ENCODE assay signal across 18 mouse cellular contexts in genomic region chr10:78467761-78468310, GRCm38 (mm10). TPM values are rescaled to one million over a fixed set of nuclear protein-coding genes. Genes with fewer than 3 reads are reported as not detected.
DNase-seq lines count a peak whose midpoint lies in the region; ATAC-seq and TF ChIP-seq lines count a peak whose summit lies in the region.
"Had no signal": no experiment of that assay in that cellular context is flagged by ENCODE, and none has a peak within 500 bp of the region (broad histone marks: within the 10 kb centered on the region; RNA-seq: fewer than 3 reads in every experiment).

No protein-coding gene starts in this region.

- H3K4me1 ChIP-seq in embryonic facial prominence, embryonic 14.5 days (ENCODE audit: control insufficient read depth, insufficient read depth, low read length) = 0 out of 2 replicates have a peak, but pooled peaks cover 4% of the 10 kb centered on the region
- peaks cover 3% of the 10 kb centered on the region for H3K4me1 ChIP-seq in intestine, embryonic 15.5 days (replicated peaks)
- no peaks in the 10 kb centered on the region; the same call in 1 of the 2 replicates for H3K4me1 ChIP-seq in midbrain, postnatal 0 days (ENCODE audit: insufficient read depth, low read length)

- TF ChIP-seq CTCF in midbrain, postnatal 0 days (IDR thresholded peaks at IDR 0.05) = no peak

- H3K4me2 ChIP-seq in embryonic facial prominence, embryonic 14.5 days (ENCODE audit: low read depth, low read length) = no peak overlapping the region
- no peak overlapping the region for H3K4me2 ChIP-seq in intestine, embryonic 15.5 days (replicated peaks)
- no peak overlapping the region for H3K4me2 ChIP-seq in midbrain, postnatal 0 days (ENCODE audit: low read depth, low read length, poor library complexity, severe bottlenecking)
- H3K4me2 ChIP-seq: limb, embryonic 12.5 days; midbrain, embryonic 12.5 days had no signal

- peak; percentile 92 for DNase-seq in heart, adult 11 months
- DNase-seq in heart, adult 8-10 months (ENCODE audit: low spot score) = no peak
- peak; percentile 37 for DNase-seq in right cerebral cortex, postnatal 4 days
- DNase-seq in right cerebral cortex, postnatal 14 days = no peak
- DNase-seq in embryonic facial prominence, embryonic 14.5 days (ENCODE audit: low spot score) = peak; percentile 23
- no peak for DNase-seq in midbrain, postnatal 0 days (ENCODE audit: low spot score)
- DNase-seq: cerebellum, adult 9-10 months; lung, adult 2 months had no signal

- H3K27me3 ChIP-seq in embryonic facial prominence, embryonic 14.5 days (replicated peaks; ENCODE audit: control insufficient read depth, insufficient read depth, low read length) = no peaks in the 10 kb centered on the region
- no peaks in the 10 kb centered on the region for H3K27me3 ChIP-seq in intestine, embryonic 15.5 days (replicated peaks)
- no peaks in the 10 kb centered on the region for H3K27me3 ChIP-seq in midbrain, postnatal 0 days (ENCODE audit: insufficient read depth, low read length)

- H3K9me3 ChIP-seq in embryonic facial prominence, embryonic 14.5 days (ENCODE audit: control insufficient read depth, low read length) = no peaks in the 10 kb centered on the region
- no peaks in the 10 kb centered on the region for H3K9me3 ChIP-seq in intestine, embryonic 15.5 days
- no peaks in the 10 kb centered on the region for H3K9me3 ChIP-seq in midbrain, postnatal 0 days (ENCODE audit: low read length)
- H3K9me3 ChIP-seq: limb, embryonic 12.5 days; midbrain, embryonic 12.5 days had no signal

- no peak for ATAC-seq in embryonic facial prominence, embryonic 14.5 days (ENCODE audit: low read depth)
- no peak for ATAC-seq in intestine, embryonic 15.5 days
- ATAC-seq in midbrain, postnatal 0 days (ENCODE audit: low FRiP score) = no peak
- no peak for ATAC-seq in cerebellum, adult (ENCODE audit: insufficient number of reproducible peaks, low FRiP score, low TSS enrichment)

- H3K9ac ChIP-seq in embryonic facial prominence, embryonic 14.5 days (ENCODE audit: low read depth, low read length) = no peak overlapping the region
- no peak overlapping the region for H3K9ac ChIP-seq in intestine, embryonic 15.5 days
- no peak overlapping the region for H3K9ac ChIP-seq in midbrain, postnatal 0 days (replicated peaks; ENCODE audit: low read length, poor library complexity, severe bottlenecking)
- H3K9ac ChIP-seq: limb, embryonic 12.5 days; midbrain, embryonic 12.5 days had no signal

- no peak overlapping the region for H3K4me3 ChIP-seq in embryonic facial prominence, embryonic 14.5 days (ENCODE audit: low read depth, low read length)
- no peak overlapping the region for H3K4me3 ChIP-seq in intestine, embryonic 15.5 days (replicated peaks)
- H3K4me3 ChIP-seq in midbrain, postnatal 0 days (ENCODE audit: low read depth, low read length) = no peak overlapping the region
- H3K4me3 ChIP-seq: erythroblast, embryonic 14.5 days; limb, embryonic 12.5 days; midbrain, embryonic 12.5 days had no signal

- 11% methylated on average over 2 of the region's 2 CpGs for WGBS in embryonic facial prominence, embryonic 14.5 days
- WGBS in intestine, embryonic 15.5 days = 35% methylated on average over 2 of the region's 2 CpGs
- 57% methylated on average over 2 of the region's 2 CpGs for WGBS in midbrain, postnatal 0 days

- H3K36me3 ChIP-seq in embryonic facial prominence, embryonic 14.5 days (ENCODE audit: control insufficient read depth, insufficient read depth, low read length) = no peaks in the 10 kb centered on the region
- no peaks in the 10 kb centered on the region for H3K36me3 ChIP-seq in intestine, embryonic 15.5 days
- H3K36me3 ChIP-seq in midbrain, postnatal 0 days (ENCODE audit: insufficient read depth, low read length) = no peaks in the 10 kb centered on the region
- H3K36me3 ChIP-seq: limb, embryonic 12.5 days; midbrain, embryonic 12.5 days had no signal

- H3K27ac ChIP-seq in embryonic facial prominence, embryonic 14.5 days (replicated peaks; ENCODE audit: low read depth, low read length) = peak overlapping the region; percentile 39; the same call in 1 of the 2 replicates
- no peak overlapping the region for H3K27ac ChIP-seq in intestine, embryonic 15.5 days
- no peak overlapping the region for H3K27ac ChIP-seq in midbrain, postnatal 0 days (ENCODE audit: low read depth, low read length)
- H3K27ac ChIP-seq: limb, embryonic 12.5 days; midbrain, embryonic 12.5 days had no signal

RNA-seq across cellular contexts. Expression of gene Pdxk, which starts 3.1 kb away (rescaled TPM):
- total RNA-seq in heart, adult 8-10 months (2022) = 10 to 100 TPM; 12.9 to 14.3 (median 13.4) TPM
- polyA plus RNA-seq in embryonic facial prominence, embryonic 14.5 days (2014; fragmentation: Nextera tagmentation; extraction: Ambion mirVana) = 8.1 and 8.2 TPM in 2 replicates
- polyA plus RNA-seq in intestine, embryonic 15.5 days (2015; fragmentation: Nextera tagmentation; extraction: Ambion mirVana) = 23.4 and 26.7 TPM in 2 replicates
- 73.9 and 74.7 TPM in 2 replicates for total RNA-seq in midbrain, postnatal 0 days (2014; rRNA removed)
- polyA plus RNA-seq in midbrain, postnatal 0 days (2015; fragmentation: Nextera tagmentation; extraction: Ambion mirVana) = 52.6 and 59.3 TPM in 2 replicates

RNA-seq across cellular contexts. Expression of gene Cstb, which starts 42.4 kb away (rescaled TPM):
- 10 to 100 TPM; 16.4 to 26.2 (median 24.4) TPM for total RNA-seq in heart, adult 8-10 months (2022)
- polyA plus RNA-seq in embryonic facial prominence, embryonic 14.5 days (2014; fragmentation: Nextera tagmentation; extraction: Ambion mirVana) = 249 and 258 TPM in 2 replicates
- polyA plus RNA-seq in intestine, embryonic 15.5 days (2015; fragmentation: Nextera tagmentation; extraction: Ambion mirVana) = 270 and 290 TPM in 2 replicates
- total RNA-seq in midbrain, postnatal 0 days (2014; rRNA removed) = 89.2 and 104 TPM in 2 replicates
- 126 and 131 TPM in 2 replicates for polyA plus RNA-seq in midbrain, postnatal 0 days (2015; fragmentation: Nextera tagmentation; extraction: Ambion mirVana)

RNA-seq across cellular contexts. Expression of gene Olfr1358, which starts 49.4 kb away (rescaled TPM):
- not detected for total RNA-seq in heart, adult 8-10 months (2022)
- polyA plus RNA-seq in embryonic facial prominence, embryonic 14.5 days (2014; fragmentation: Nextera tagmentation; extraction: Ambion mirVana) = not detected in 2 replicates
- polyA plus RNA-seq in intestine, embryonic 15.5 days (2015; fragmentation: Nextera tagmentation; extraction: Ambion mirVana) = not detected in 2 replicates
- not detected in 2 replicates for total RNA-seq in midbrain, postnatal 0 days (2014; rRNA removed)
- not detected in 2 replicates for polyA plus RNA-seq in midbrain, postnatal 0 days (2015; fragmentation: Nextera tagmentation; extraction: Ambion mirVana)
- total RNA-seq: hematopoietic stem cell, adult 5-6 weeks; layer of hippocampus, postnatal 14 days had no signal
- polyA plus RNA-seq: erythroblast, embryonic 14.5 days; kidney, embryonic 16.5 days; limb, embryonic 12.5 days; lung, adult 2 months; midbrain, embryonic 12.5 days; spleen, adult 2 months; thymus, postnatal 0 days had no signal

RNA-seq across cellular contexts. Expression of gene Rrp1, which starts 55.0 kb away (rescaled TPM):
- total RNA-seq in heart, adult 8-10 months (2022) = 100 to 1,000 TPM in 2 of 4 experiments, 10 to 100 TPM in 2; 87.2 to 106 (median 96.3) TPM
- 204 and 237 TPM in 2 replicates for polyA plus RNA-seq in embryonic facial prominence, embryonic 14.5 days (2014; fragmentation: Nextera tagmentation; extraction: Ambion mirVana)
- polyA plus RNA-seq in intestine, embryonic 15.5 days (2015; fragmentation: Nextera tagmentation; extraction: Ambion mirVana) = 268 and 277 TPM in 2 replicates
- 219 and 237 TPM in 2 replicates for total RNA-seq in midbrain, postnatal 0 days (2014; rRNA removed)
- 439 and 462 TPM in 2 replicates for polyA plus RNA-seq in midbrain, postnatal 0 days (2015; fragmentation: Nextera tagmentation; extraction: Ambion mirVana)

Comparison
In these comparisons a context has a peak if more than half of its experiments do, and no peak if none do; other contexts are left out.
1. DNase-seq: peak in heart, adult 11 months (single experiment), right cerebral cortex, postnatal 4 days (single experiment) and embryonic facial prominence, embryonic 14.5 days (single experiment); none in heart, adult 8-10 months (single experiment), right cerebral cortex, postnatal 14 days (single experiment) and midbrain, postnatal 0 days (single experiment).